9 mouse cellular contexts compared by ENCODE assay signal in the genomic region with DNA sequence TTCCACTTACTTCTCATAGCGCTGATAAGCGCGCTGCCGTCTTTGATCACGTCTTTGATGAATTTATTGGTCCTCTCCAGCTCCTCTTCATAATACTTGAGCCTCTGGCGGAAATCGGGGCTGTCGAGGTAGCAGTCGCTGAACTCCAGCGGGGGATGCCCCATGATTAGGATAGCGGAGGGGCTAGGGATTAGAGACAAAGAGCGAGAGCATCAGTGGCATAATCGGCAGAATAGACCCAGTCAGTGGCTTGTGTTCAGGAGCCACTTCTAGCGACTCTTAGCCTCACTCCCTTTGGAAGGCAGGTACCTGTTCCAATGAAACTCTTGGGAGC. TPM values are rescaled to one million over a fixed set of nuclear protein-coding genes. Genes with fewer than 3 reads are reported as not detected.
DNase-seq lines count a peak whose midpoint lies in the region; ATAC-seq and TF ChIP-seq lines count a peak whose summit lies in the region.
"Had no signal": no experiment of that assay in that cellular context is flagged by ENCODE, and none has a peak within 500 bp of the region (broad histone marks: within the 10 kb centered on the region; RNA-seq: fewer than 3 reads in every experiment).

No protein-coding gene starts in this region.

- H3K36me3 ChIP-seq in heart, adult 2 months (ENCODE audit: control insufficient read depth, insufficient read depth, low read length): no peaks in the 10 kb centered on the region; the same call in 1 of the 2 replicates
- H3K36me3 ChIP-seq in thymus, adult 2 months (ENCODE audit: control insufficient read depth, insufficient read depth, low read length): no peaks in the 10 kb centered on the region
- no peaks in the 10 kb centered on the region for H3K36me3 ChIP-seq in liver, embryonic 14.5 days (replicated peaks; ENCODE audit: control insufficient read depth, insufficient read depth, low read depth)
- no peaks in the 10 kb centered on the region for H3K36me3 ChIP-seq in stomach, postnatal 0 days (ENCODE audit: control insufficient read depth, insufficient read depth, low read length)

- peak overlapping the region; percentile 51 for H3K4me3 ChIP-seq in heart, adult 2 months
- peak overlapping the region; percentile 32 for H3K4me3 ChIP-seq in thymus, adult 2 months (ENCODE audit: control insufficient read depth, insufficient read depth, low read length)
- H3K4me3 ChIP-seq in liver, embryonic 14.5 days (ENCODE audit: insufficient read depth in 1 of 2, low read depth in 2 of 2, low read length in 2 of 2): peak overlapping the region; percentile 47 to 57
- peak overlapping the region; percentile 53 for H3K4me3 ChIP-seq in stomach, postnatal 0 days (ENCODE audit: low read depth, low read length)

- TF ChIP-seq CTCF in heart, adult 2 months (IDR thresholded peaks at IDR 0.05): no peak
- TF ChIP-seq CTCF in thymus, adult 2 months (IDR thresholded peaks at IDR 0.05; ENCODE audit: borderline replicate concordance, control insufficient read depth, extremely low read depth, insufficient read depth, low read length, poor library complexity): no peak
- TF ChIP-seq CTCF in liver, embryonic 14.5 days (IDR thresholded peaks at IDR 0.05; ENCODE audit: low read depth): no peak
- TF ChIP-seq CTCF in stomach, postnatal 0 days (IDR thresholded peaks at IDR 0.05; ENCODE audit: low read depth): no peak

- peak overlapping the region; percentile 80 for H3K9ac ChIP-seq in heart, adult 2 months (ENCODE audit: low read depth, low read length)
- H3K9ac ChIP-seq in liver, embryonic 14.5 days (replicated peaks): no peak overlapping the region
- H3K9ac ChIP-seq in stomach, postnatal 0 days (ENCODE audit: low read length): peak overlapping the region; percentile 56

- WGBS in heart, adult 2 months: 24% methylated on average over 14 of the region's 14 CpGs
- 6% methylated on average over 14 of the region's 14 CpGs for WGBS in thymus, adult 2 months
- 14% methylated on average over 14 of the region's 14 CpGs for WGBS in liver, embryonic 14.5 days (ENCODE audit: insufficient replicate concordance)
- 14% methylated on average over 14 of the region's 14 CpGs for WGBS in stomach, postnatal 0 days

- H3K27ac ChIP-seq in heart, adult 2 months: peak overlapping the region; percentile 78
- H3K27ac ChIP-seq in thymus, adult 2 months (ENCODE audit: control insufficient read depth, insufficient read depth, low read length): no peak overlapping the region
- H3K27ac ChIP-seq in liver, embryonic 14.5 days: no peak overlapping the region
- H3K27ac ChIP-seq in stomach, postnatal 0 days (replicated peaks): peak overlapping the region; percentile 70

- H3K79me2 ChIP-seq in heart, adult 2 months (replicated peaks; ENCODE audit: control insufficient read depth, insufficient read depth, low read length): no peaks in the 10 kb centered on the region

- no peak for TF ChIP-seq EP300 in heart, adult 2 months (IDR thresholded peaks at IDR 0.05; ENCODE audit: insufficient read depth, low read depth, low read length)
- TF ChIP-seq EP300 in liver, embryonic 14.5 days (IDR thresholded peaks at IDR 0.05; ENCODE audit: low read depth): no peak
- TF ChIP-seq EP300 in stomach, postnatal 0 days (optimal IDR thresholded peaks at IDR 0.05): no peak

- no peaks in the 10 kb centered on the region; the same call in 1 of the 2 replicates for H3K4me1 ChIP-seq in heart, adult 2 months (ENCODE audit: control insufficient read depth, insufficient read depth, low read length)
- H3K4me1 ChIP-seq in thymus, adult 2 months (replicated peaks; ENCODE audit: control insufficient read depth, insufficient read depth, low read length): no peaks in the 10 kb centered on the region
- H3K4me1 ChIP-seq in liver, embryonic 14.5 days (replicated peaks; ENCODE audit: control insufficient read depth in 2 of 2, insufficient read depth in 2 of 2, low read length in 1 of 2): no peaks in the 10 kb centered on the region
- no peaks in the 10 kb centered on the region for H3K4me1 ChIP-seq in stomach, postnatal 0 days (replicated peaks; ENCODE audit: control insufficient read depth, insufficient read depth)

- DNase-seq in heart, adult 2 months: no peak
- no peak for DNase-seq in heart, postnatal 36 days
- no peak for DNase-seq in thymus, adult 2 months
- DNase-seq in thymus, postnatal 14 days: no peak
- no peak for DNase-seq in liver, embryonic 14.5 days (ENCODE audit: low read depth in 3 of 3, low spot score in 3 of 3)
- DNase-seq in stomach, postnatal 0 days (ENCODE audit: low spot score): no peak
- no peak for DNase-seq in frontal cortex, postnatal 10 days (ENCODE audit: low spot score in 2 of 2)
- no peak for DNase-seq in right cerebral cortex, postnatal 10 days (ENCODE audit: low spot score in 2 of 2)

- intact Hi-C loops in heart, adult 2 months (cut with DNase I): loop anchor here (2.0 kb wide), 1 partner anchor 47 kb away; a partner anchor contains a TSS
- intact Hi-C loops in heart, postnatal 36 days (cut with DNase I): no loop called here

- no peak for ATAC-seq in liver, embryonic 14.5 days (ENCODE audit: insufficient read depth)
- no peak for ATAC-seq in stomach, postnatal 0 days (ENCODE audit: low FRiP score, low TSS enrichment)

- H3K9me3 ChIP-seq in liver, embryonic 14.5 days (ENCODE audit: control insufficient read depth, low read length): no peaks in the 10 kb centered on the region
- H3K9me3 ChIP-seq in stomach, postnatal 0 days (ENCODE audit: control insufficient read depth, low read length): no peaks in the 10 kb centered on the region

- no peaks in the 10 kb centered on the region for H3K27me3 ChIP-seq in heart, adult 2 months (ENCODE audit: control insufficient read depth, insufficient read depth, low read length)
- no peaks in the 10 kb centered on the region for H3K27me3 ChIP-seq in thymus, adult 2 months (ENCODE audit: control insufficient read depth, insufficient read depth, low read length)
- H3K27me3 ChIP-seq in liver, embryonic 14.5 days (ENCODE audit: control insufficient read depth, insufficient read depth, low read length): peaks cover 19% of the 10 kb centered on the region
- H3K27me3 ChIP-seq in stomach, postnatal 0 days (ENCODE audit: control insufficient read depth, insufficient read depth, low read length): no peaks in the 10 kb centered on the region
- H3K27me3 ChIP-seq: CH12.LX had no signal

- no peak for TF ChIP-seq POLR2A in heart, adult 2 months (IDR thresholded peaks at IDR 0.05; ENCODE audit: insufficient read depth, low read depth, low read length)
- TF ChIP-seq POLR2A in thymus, adult 2 months (IDR thresholded peaks at IDR 0.05; ENCODE audit: control insufficient read depth, extremely low read depth, insufficient read depth, low read length, poor library complexity): no peak

- peak overlapping the region; percentile 54 for H3K4me2 ChIP-seq in liver, embryonic 14.5 days (ENCODE audit: low read depth)
- peak overlapping the region; percentile 60 for H3K4me2 ChIP-seq in stomach, postnatal 0 days (replicated peaks; ENCODE audit: low read depth)

RNA-seq across cellular contexts. Expression of a gene that starts 0.8 kb away (rescaled TPM):
- total RNA-seq in heart, adult 2 months (2021): 1 to 10 TPM; 5.5 to 6.0 TPM
- polyA plus RNA-seq in heart, adult 2 months (2012; rRNA removed): 4.3 and 5.5 TPM in 2 replicates
- total RNA-seq in heart, postnatal 36 days (2021): 1 to 10 TPM; 7.2 to 8.8 TPM
- polyA plus RNA-seq in thymus, adult 2 months (2012; rRNA removed): 1.1 and 1.6 TPM in 2 replicates
- polyA plus RNA-seq in liver, embryonic 14.5 days (2012; rRNA removed): 0.16 and 0.38 TPM in 2 replicates
- polyA plus RNA-seq in liver, embryonic 14.5 days (2014; fragmentation: Nextera tagmentation; extraction: Ambion mirVana): 0.89 and 1.9 TPM in 2 replicates
- 6.7 and 7.0 TPM in 2 replicates for polyA plus RNA-seq in stomach, postnatal 0 days (2015; fragmentation: Nextera tagmentation; extraction: Ambion mirVana)
- total RNA-seq: CH12.LX had no signal

RNA-seq across cellular contexts. Expression of a gene that starts 46.1 kb away (rescaled TPM):
- total RNA-seq in heart, adult 2 months (2021): 10 to 100 TPM; 17.0 to 20.6 TPM
- polyA plus RNA-seq in heart, adult 2 months (2012; rRNA removed): 12.0 and 24.6 TPM in 2 replicates
- 10 to 100 TPM; 16.6 to 17.9 TPM for total RNA-seq in heart, postnatal 36 days (2021)
- 16.5 and 16.8 TPM in 2 replicates for polyA plus RNA-seq in thymus, adult 2 months (2012; rRNA removed)
- polyA plus RNA-seq in liver, embryonic 14.5 days (2012; rRNA removed): 5.1 and 7.6 TPM in 2 replicates
- polyA plus RNA-seq in liver, embryonic 14.5 days (2014; fragmentation: Nextera tagmentation; extraction: Ambion mirVana): 11.8 and 14.4 TPM in 2 replicates
- polyA plus RNA-seq in stomach, postnatal 0 days (2015; fragmentation: Nextera tagmentation; extraction: Ambion mirVana): 31.1 and 32.4 TPM in 2 replicates

Comparison
In these comparisons a context has a peak if more than half of its experiments do, and no peak if none do; other contexts are left out.
1. H3K27ac ChIP-seq: peak in heart, adult 2 months (single experiment) and stomach, postnatal 0 days (single experiment); none in thymus, adult 2 months (single experiment) and liver, embryonic 14.5 days (single experiment).
2. Peak in every context shown above with its lines, with median percentiles within 50 percentile points of each other: H3K4me3 ChIP-seq.